8 mouse cellular contexts compared by ENCODE assay signal in genomic region chr2:156439666-156440462, GRCm38 (mm10). TPM values are rescaled to one million over a fixed set of nuclear protein-coding genes. Genes with fewer than 3 reads are reported as not detected.
DNase-seq lines count a peak whose midpoint lies in the region; ATAC-seq and TF ChIP-seq lines count a peak whose summit lies in the region.

No protein-coding gene starts in this region.

- no peak for ATAC-seq in hindbrain, embryonic 13.5 days (ENCODE audit: low FRiP score)
- peak; percentile 69 for ATAC-seq in embryonic facial prominence, embryonic 13.5 days (ENCODE audit: insufficient number of reproducible peaks, insufficient read depth, low FRiP score, low TSS enrichment, low read depth)
- ATAC-seq in megakaryocyte, adult 5-6 weeks (ENCODE audit: poor library complexity, severe bottlenecking) = peak; percentile 58

- H3K4me3 ChIP-seq in hindbrain, embryonic 10.5 days = 0 out of 2 replicates have a peak overlapping the region, but pooled peaks have one; percentile 9
- no peak overlapping the region for H3K4me3 ChIP-seq in hindbrain, embryonic 13.5 days
- H3K4me3 ChIP-seq in embryonic facial prominence, embryonic 13.5 days = no peak overlapping the region
- H3K4me3 ChIP-seq in kidney, adult 2 months (ENCODE audit: insufficient read depth, low read depth, low read length) = no peak overlapping the region

- peaks cover 48% of the 10 kb centered on the region for H3K4me1 ChIP-seq in hindbrain, embryonic 10.5 days (replicated peaks)
- peaks cover 16% of the 10 kb centered on the region for H3K4me1 ChIP-seq in hindbrain, embryonic 13.5 days (replicated peaks)
- H3K4me1 ChIP-seq in embryonic facial prominence, embryonic 13.5 days = peaks cover 20% of the 10 kb centered on the region
- H3K4me1 ChIP-seq in kidney, adult 2 months (ENCODE audit: control insufficient read depth, insufficient read depth, low read length) = peaks cover 15% of the 10 kb centered on the region

- no peaks in the 10 kb centered on the region for H3K27me3 ChIP-seq in hindbrain, embryonic 10.5 days (ENCODE audit: insufficient read depth, poor library complexity, severe bottlenecking)
- no peaks in the 10 kb centered on the region for H3K27me3 ChIP-seq in hindbrain, embryonic 13.5 days
- H3K27me3 ChIP-seq in embryonic facial prominence, embryonic 13.5 days = no peaks in the 10 kb centered on the region
- H3K27me3 ChIP-seq in kidney, adult 2 months (replicated peaks; ENCODE audit: control insufficient read depth, insufficient read depth, low read length) = no peaks in the 10 kb centered on the region

- no peaks in the 10 kb centered on the region for H3K9me3 ChIP-seq in hindbrain, embryonic 10.5 days
- no peaks in the 10 kb centered on the region for H3K9me3 ChIP-seq in hindbrain, embryonic 13.5 days
- no peaks in the 10 kb centered on the region for H3K9me3 ChIP-seq in embryonic facial prominence, embryonic 13.5 days

- no peak for TF ChIP-seq CTCF in kidney, adult 2 months (conservative IDR thresholded peaks at IDR 0.05; ENCODE audit: insufficient read depth, insufficient read length, low read depth, low read length)

- 34% methylated on average over 11 of the region's 11 CpGs for WGBS in hindbrain, embryonic 10.5 days
- WGBS in hindbrain, embryonic 13.5 days = 42% methylated on average over 11 of the region's 11 CpGs
- WGBS in embryonic facial prominence, embryonic 13.5 days = 18% methylated on average over 11 of the region's 11 CpGs
- WGBS in kidney, adult 2 months = 27% methylated on average over 11 of the region's 11 CpGs

- H3K4me2 ChIP-seq in hindbrain, embryonic 13.5 days = no peak overlapping the region
- no peak overlapping the region for H3K4me2 ChIP-seq in embryonic facial prominence, embryonic 13.5 days

- TF ChIP-seq POLR2A in kidney, adult 2 months (IDR thresholded peaks at IDR 0.05; ENCODE audit: low read depth, low read length) = no peak

- H3K36me3 ChIP-seq in hindbrain, embryonic 10.5 days = 0 out of 2 replicates have a peak, but pooled peaks cover 4% of the 10 kb centered on the region
- peaks cover 25% of the 10 kb centered on the region for H3K36me3 ChIP-seq in hindbrain, embryonic 13.5 days
- H3K36me3 ChIP-seq in embryonic facial prominence, embryonic 13.5 days = no peaks in the 10 kb centered on the region
- H3K36me3 ChIP-seq in kidney, adult 2 months (ENCODE audit: control insufficient read depth, insufficient read depth, low read length) = no peaks in the 10 kb centered on the region

- H3K9ac ChIP-seq in hindbrain, embryonic 13.5 days = no peak overlapping the region
- no peak overlapping the region for H3K9ac ChIP-seq in embryonic facial prominence, embryonic 13.5 days

- peak; percentile 47 for DNase-seq in hindbrain, embryonic 10.5 days (ENCODE audit: low spot score)
- peak; percentile 66 for DNase-seq in kidney, adult 2 months
- no peak for DNase-seq in cerebellum, adult 11-12 months
- no peak for DNase-seq in frontal cortex, postnatal 14 days (ENCODE audit: low spot score in 2 of 2)
- no peak for DNase-seq in spleen, postnatal 14 days (ENCODE audit: low spot score in 2 of 2)

- peak overlapping the region; percentile 77 for H3K27ac ChIP-seq in hindbrain, embryonic 10.5 days
- no peak overlapping the region for H3K27ac ChIP-seq in hindbrain, embryonic 13.5 days
- peak overlapping the region; percentile 77 for H3K27ac ChIP-seq in embryonic facial prominence, embryonic 13.5 days
- peak overlapping the region; percentile 61; the same call in 1 of the 2 replicates for H3K27ac ChIP-seq in kidney, adult 2 months (ENCODE audit: insufficient read depth, low read depth, low read length)

RNA-seq across cellular contexts. Expression of gene Epb41l1, which starts 19.2 kb away (rescaled TPM):
- polyA plus RNA-seq in hindbrain, embryonic 10.5 days (2016; fragmentation: Nextera tagmentation; extraction: Ambion mirVana) = 1.0 and 2.1 TPM in 2 replicates
- polyA plus RNA-seq in hindbrain, embryonic 13.5 days (2015; fragmentation: Nextera tagmentation; extraction: Ambion mirVana) = 11.3 and 11.5 TPM in 2 replicates
- 4.4 and 4.5 TPM in 2 replicates for polyA plus RNA-seq in embryonic facial prominence, embryonic 13.5 days (2015; fragmentation: Nextera tagmentation; extraction: Ambion mirVana)
- 38.1 and 38.7 TPM in 2 replicates for polyA plus RNA-seq in kidney, adult 2 months (2012; rRNA removed)
- total RNA-seq in megakaryocyte, adult 5-6 weeks (2015) = 0.71 and 0.98 TPM in 2 replicates
- total RNA-seq in megakaryocyte, adult 5-6 weeks (2017) = 0.48 and 0.69 TPM in 2 replicates

Comparison
In these comparisons a context has a peak if more than half of its experiments do, and no peak if none do; other contexts are left out.
1. DNase-seq: peak in hindbrain, embryonic 10.5 days (single experiment) and kidney, adult 2 months (single experiment); none in cerebellum, adult 11-12 months (single experiment), frontal cortex, postnatal 14 days (0 of 2) and spleen, postnatal 14 days (0 of 2).